Mouse (Mus musculus): Measurements from ENCODE around the gene Smdt1.
"Not testable (repeated sequence)": the region's sequence is repeated elsewhere in the genome, so short reads cannot be mapped to it uniquely, and the experiment has no call there.

The Smdt1 gene

GRCm38 (mm10) chr15:82343368-82344287, 4.9 kb downstream of the Smdt1 start:
- no peak for DNase-seq (ENCODE audit: low spot score)

- DNase-seq (ENCODE audit: low spot score), result no peak
Measured at GRCm38 (mm10) chr15:82344971-82345370, 6.2 kb downstream of the Smdt1 start.

- DNase-seq (ENCODE audit: low spot score), result peak; percentile 98
Measured at GRCm38 (mm10) chr15:82345820-82346470, 7.2 kb downstream of the Smdt1 start.

- no peak for DNase-seq (ENCODE audit: low spot score)
Measured at GRCm38 (mm10) chr15:82346580-82347302, 8.0 kb downstream of the Smdt1 start.

- DNase-seq (ENCODE audit: low spot score), result no peak
Measured at GRCm38 (mm10) chr15:82347303-82347676, 8.5 kb downstream of the Smdt1 start.

- DNase-seq (ENCODE audit: low spot score), result no peak
Measured at GRCm38 (mm10) chr15:82347852-82348251, 9.1 kb downstream of the Smdt1 start.

- DNase-seq (ENCODE audit: low spot score), result no peak
Measured at GRCm38 (mm10) chr15:82348258-82348998, 9.7 kb downstream of the Smdt1 start.

- no peak for DNase-seq (ENCODE audit: low spot score)
Measured at GRCm38 (mm10) chr15:82348999-82349341, 10.2 kb downstream of the Smdt1 start.

GRCm38 (mm10) chr15:82350349-82350748, 11.6 kb downstream of the Smdt1 start:
- no peak for DNase-seq (ENCODE audit: low spot score)

- no peak for DNase-seq (ENCODE audit: low spot score)
Measured at GRCm38 (mm10) chr15:82351480-82351879, 12.7 kb downstream of the Smdt1 start.

- DNase-seq (ENCODE audit: low spot score), result no peak
Measured at GRCm38 (mm10) chr15:82353078-82353744, 14.5 kb downstream of the Smdt1 start.

- DNase-seq (ENCODE audit: low spot score), result no peak
Measured at GRCm38 (mm10) chr15:82353745-82354113, 15.0 kb downstream of the Smdt1 start.

GRCm38 (mm10) chr15:82354126-82354945, 15.6 kb downstream of the Smdt1 start, which contains the start of gene Ndufa6:
Gene Ndufa6 (minus strand): TSS chr15:82354322.
- peak; percentile 97 for DNase-seq (ENCODE audit: low spot score)

- DNase-seq (ENCODE audit: low spot score), result no peak
Measured at GRCm38 (mm10) chr15:82358431-82359260, 19.9 kb downstream of the Smdt1 start.

- no peak for DNase-seq (ENCODE audit: low spot score)
Measured at GRCm38 (mm10) chr15:82361459-82362018, 22.8 kb downstream of the Smdt1 start.

GRCm38 (mm10) chr15:82362234-82362633, 23.5 kb downstream of the Smdt1 start:
- no peak for DNase-seq (ENCODE audit: low spot score)

- DNase-seq (ENCODE audit: low spot score), result not testable (repeated sequence)
Measured at GRCm38 (mm10) chr15:82363801-82364200, 25.0 kb downstream of the Smdt1 start.

GRCm38 (mm10) chr15:82364561-82364960, 25.8 kb downstream of the Smdt1 start:
- not testable (repeated sequence) for DNase-seq (ENCODE audit: low spot score)

- DNase-seq (ENCODE audit: low spot score), result no peak
Measured at GRCm38 (mm10) chr15:82368146-82368545, 29.4 kb downstream of the Smdt1 start.

Measured in urinary bladder, postnatal 14 days (tissue).